Mouse (Mus musculus) midbrain, embryonic 16.5 days (tissue): ENCODE data around the gene Kcnj6. TPM values are rescaled to one million over a fixed set of nuclear protein-coding genes. Genes with fewer than 3 reads are reported as not detected.

Source experiments
- ATAC-seq: fragments of 200-750 bp; cut with Nextera tagmentation; 2 replicates; pipeline ENCODE4 v1.8.0; 2017; ENCODE audit warnings: moderate TSS enrichment
- H3K27ac ChIP-seq: fragments of 300-500 bp; sonication (generic); 2 replicates; pipeline ENCODE4 v1.5.1; 2014; ENCODE audit warnings: mild to moderate bottlenecking, low read length, mixed read lengths
- H3K27me3 ChIP-seq: fragments of 300-500 bp; sonication (generic); 2 replicates; pipeline ENCODE4 v1.6.1; 2014; ENCODE audit warnings: low read depth, low read length, mixed read lengths; ENCODE audit not compliant: control insufficient read depth, insufficient read depth
- H3K36me3 ChIP-seq: fragments of 300-500 bp; sonication (generic); 2 replicates; pipeline ENCODE4 v1.6.1; 2014; ENCODE audit warnings: mild to moderate bottlenecking, low read length, moderate library complexity, mixed read lengths; ENCODE audit not compliant: control insufficient read depth, insufficient read depth
- H3K4me1 ChIP-seq: fragments of 300-500 bp; sonication (generic); 2 replicates; pipeline ENCODE4 v1.6.1; 2014; ENCODE audit warnings: mild to moderate bottlenecking, low read length, mixed read lengths; ENCODE audit not compliant: control insufficient read depth, insufficient read depth
- H3K4me2 ChIP-seq: fragments of 300-500 bp; sonication (generic); 2 replicates; pipeline ENCODE4 v1.6.1; 2014; ENCODE audit warnings: mild to moderate bottlenecking, low read length, mixed read lengths
- H3K4me3 ChIP-seq: fragments of 300-500 bp; sonication (generic); 2 replicates; pipeline ENCODE4 v1.5.1; 2014; ENCODE audit warnings: low read depth, mild to moderate bottlenecking, low read length, moderate library complexity, mixed read lengths
- H3K9ac ChIP-seq: fragments of 300-500 bp; sonication (generic); 2 replicates; pipeline ENCODE4 v1.6.1; 2014; ENCODE audit warnings: low read depth, low read length, mixed read lengths
- H3K9me3 ChIP-seq: fragments of 300-500 bp; sonication (generic); replicated peaks from 2 replicates; pipeline ENCODE4 v1.6.1; 2014; ENCODE audit warnings: mild to moderate bottlenecking, low read length, mixed read lengths; ENCODE audit not compliant: control insufficient read depth, poor library complexity, severe bottlenecking
- WGBS: fragments of 180-500 bp; shearing (Covaris S2); extraction: QIAGEN DNeasy Blood & Tissue Kit; methylation state at CpG from one replicate; pipeline ENCODE4 v1.1.7; 2014; 5-methylcytosine and 5-hydroxymethylcytosine counted together
- polyA plus RNA-seq: library from polyadenylated mRNA; unstranded; fragments of >200 nt; fragmentation: Nextera tagmentation; extraction: Ambion mirVana; gene quantifications from 2 replicates; pipeline ENCODE4 v1.2.1, GENCODE M21; 2015

Kcnj6 gene
- polyA plus RNA-seq, 1 experiment from 2014 or later: 6.5 TPM

- Histone ChIP-seq H3K27ac (no peak overlapping the region), H3K4me1 (peaks cover 4% of the 10 kb centered on the region), H3K4me2 (no peak overlapping the region), H3K4me3 (no peak overlapping the region), H3K9ac (no peak overlapping the region), H3K36me3 (no peaks in the 10 kb centered on the region), H3K27me3 (no peaks in the 10 kb centered on the region), H3K9me3 (no peaks in the 10 kb centered on the region)
- no peak for ATAC-seq
- 82% methylated on average over 3 of the region's 3 CpGs for WGBS
Observed at GRCm38 (mm10) chr16:94758606-94759005, 238.9 kb downstream of the Kcnj6 start.

- no peak overlapping the region for H3K9ac ChIP-seq
- no peak overlapping the region for H3K4me2 ChIP-seq
- H3K27ac ChIP-seq: no peak overlapping the region
- no peaks in the 10 kb centered on the region for H3K36me3 ChIP-seq
- H3K4me3 ChIP-seq: no peak overlapping the region
- no peaks in the 10 kb centered on the region for H3K27me3 ChIP-seq
- ATAC-seq: no peak
- 84% methylated on average over 6 of the region's 6 CpGs for WGBS
- peaks cover 4% of the 10 kb centered on the region for H3K4me1 ChIP-seq
- no peaks in the 10 kb centered on the region for H3K9me3 ChIP-seq
Observed at GRCm38 (mm10) chr16:94756352-94756751, 241.1 kb downstream of the Kcnj6 start.

- Histone ChIP-seq H3K4me3 (no peak overlapping the region), H3K27ac (no peak overlapping the region), H3K27me3 (no peaks in the 10 kb centered on the region), H3K9me3 (no peaks in the 10 kb centered on the region), H3K4me1 (peaks cover 4% of the 10 kb centered on the region), H3K4me2 (no peak overlapping the region), H3K9ac (no peak overlapping the region), H3K36me3 (no peaks in the 10 kb centered on the region)
- WGBS: 58% methylated on average over 1 of the region's 1 CpGs
- ATAC-seq: no peak
Observed at GRCm38 (mm10) chr16:94753453-94753852, 244.0 kb downstream of the Kcnj6 start.

GRCm38 (mm10) chr16:94752781-94753180 is 244.7 kb downstream of the Kcnj6 start:
- H3K27me3 ChIP-seq: no peaks in the 10 kb centered on the region
- 63% methylated on average over 10 of the region's 10 CpGs for WGBS
- no peak overlapping the region for H3K4me3 ChIP-seq
- no peak overlapping the region for H3K9ac ChIP-seq
- no peak overlapping the region for H3K4me2 ChIP-seq
- H3K4me1 ChIP-seq: peaks cover 4% of the 10 kb centered on the region
- ATAC-seq: no peak
- no peaks in the 10 kb centered on the region for H3K9me3 ChIP-seq
- no peak overlapping the region for H3K27ac ChIP-seq
- no peaks in the 10 kb centered on the region for H3K36me3 ChIP-seq

- Histone ChIP-seq H3K9me3 (no peaks in the 10 kb centered on the region), H3K9ac (no peak overlapping the region), H3K36me3 (no peaks in the 10 kb centered on the region), H3K4me1 (0 out of 2 replicates have a peak, but pooled peaks cover 3% of the 10 kb centered on the region), H3K4me2 (no peak overlapping the region), H3K27me3 (no peaks in the 10 kb centered on the region), H3K27ac (no peak overlapping the region), H3K4me3 (no peak overlapping the region)
- no peak for ATAC-seq
- WGBS: 75% methylated on average over 9 of the region's 9 CpGs
Observed at GRCm38 (mm10) chr16:94745016-94745415, 252.5 kb downstream of the Kcnj6 start.

GRCm38 (mm10) chr16:94743853-94744501 is 253.5 kb downstream of the Kcnj6 start:
- Histone ChIP-seq H3K27me3 (no peaks in the 10 kb centered on the region), H3K36me3 (no peaks in the 10 kb centered on the region), H3K27ac (no peak overlapping the region), H3K9ac (no peak overlapping the region), H3K9me3 (no peaks in the 10 kb centered on the region), H3K4me2 (no peak overlapping the region; the same call in 1 of the 2 replicates), H3K4me3 (no peak overlapping the region; the same call in 1 of the 2 replicates), H3K4me1 (0 out of 2 replicates have a peak, but pooled peaks cover 3% of the 10 kb centered on the region)
- WGBS: 4% methylated on average over 11 of the region's 11 CpGs
- ATAC-seq: no peak

GRCm38 (mm10) chr16:94737359-94737687 is 260.2 kb downstream of the Kcnj6 start:
- no peak overlapping the region for H3K27ac ChIP-seq
- no peaks in the 10 kb centered on the region for H3K9me3 ChIP-seq
- no peaks in the 10 kb centered on the region for H3K36me3 ChIP-seq
- H3K9ac ChIP-seq: no peak overlapping the region
- H3K4me2 ChIP-seq: no peak overlapping the region
- no peaks in the 10 kb centered on the region for H3K4me1 ChIP-seq
- H3K4me3 ChIP-seq: no peak overlapping the region
- whole genome bisulfite sequencing: 90% methylated on average over 1 of the region's 1 CpGs
- H3K27me3 ChIP-seq: no peaks in the 10 kb centered on the region
- ATAC-seq: no peak

- WGBS: 89% methylated on average over 8 of the region's 8 CpGs
- Histone ChIP-seq H3K4me3 (no peak overlapping the region), H3K27ac (no peak overlapping the region), H3K4me2 (no peak overlapping the region), H3K27me3 (no peaks in the 10 kb centered on the region), H3K9ac (no peak overlapping the region), H3K4me1 (no peaks in the 10 kb centered on the region), H3K36me3 (no peaks in the 10 kb centered on the region), H3K9me3 (no peaks in the 10 kb centered on the region)
- ATAC-seq: no peak
Observed at GRCm38 (mm10) chr16:94736462-94737358, 260.8 kb downstream of the Kcnj6 start.

GRCm38 (mm10) chr16:94735472-94735871 is 262.0 kb downstream of the Kcnj6 start:
- Histone ChIP-seq H3K27ac (no peak overlapping the region), H3K27me3 (no peaks in the 10 kb centered on the region), H3K9me3 (no peaks in the 10 kb centered on the region), H3K36me3 (no peaks in the 10 kb centered on the region), H3K4me2 (no peak overlapping the region), H3K4me3 (no peak overlapping the region), H3K4me1 (no peaks in the 10 kb centered on the region), H3K9ac (no peak overlapping the region)
- WGBS: 65% methylated on average over 3 of the region's 3 CpGs
- no peak for ATAC-seq
